Mouse (Mus musculus): ENCODE data around the gene Sfxn5. TPM values are rescaled to one million over a fixed set of nuclear protein-coding genes. Genes with fewer than 3 reads are reported as not detected.

Sfxn5 gene
- polyA plus RNA-seq, 1 experiment: 0.72 TPM

- peaks cover 85% of the 10 kb centered on the region for H3K27me3 ChIP-seq (replicated peaks)
Measured at GRCm38 (mm10) chr6:85336944-85337343, 3.7 kb upstream of the Sfxn5 start.

GRCm38 (mm10) chr6:85335352-85335751 is 2.1 kb upstream of the Sfxn5 start:
- TF ChIP-seq FLI1 (IDR thresholded peaks at IDR 0.05; ENCODE audit: low read length): no peak
- no peak for TF ChIP-seq GATA1 (IDR thresholded peaks at IDR 0.05; ENCODE audit: borderline replicate concordance, low read length)
- Histone ChIP-seq H3K9me3 (no peaks in the 10 kb centered on the region), H3K27me3 (replicated peaks) (peaks cover 84% of the 10 kb centered on the region), H3K36me3 (replicated peaks; ENCODE audit: low read length) (no peaks in the 10 kb centered on the region), H3K4me3 (replicated peaks) (no peak overlapping the region), H3K4me1 (peaks cover 43% of the 10 kb centered on the region)

More at GRCm38 (mm10) chr6:85336944-85337343, 3.7 kb upstream of the Sfxn5 start:
- no peaks in the 10 kb centered on the region for H3K36me3 ChIP-seq (replicated peaks; ENCODE audit: low read length)
- peaks cover 35% of the 10 kb centered on the region for H3K4me1 ChIP-seq
- no peaks in the 10 kb centered on the region for H3K9me3 ChIP-seq
- no peak for TF ChIP-seq GATA1 (IDR thresholded peaks at IDR 0.05; ENCODE audit: borderline replicate concordance, low read length)
- TF ChIP-seq FLI1 (IDR thresholded peaks at IDR 0.05; ENCODE audit: low read length): no peak
- H3K4me3 ChIP-seq (replicated peaks): no peak overlapping the region

- Histone ChIP-seq H3K27me3 (replicated peaks) (peaks cover 84% of the 10 kb centered on the region), H3K4me3 (replicated peaks) (no peak overlapping the region)
Measured at GRCm38 (mm10) chr6:85334851-85335250, 1.6 kb upstream of the Sfxn5 start.

GRCm38 (mm10) chr6:85334251-85334650 is 1.0 kb upstream of the Sfxn5 start:
- TF ChIP-seq GATA1 (IDR thresholded peaks at IDR 0.05; ENCODE audit: borderline replicate concordance, low read length) (no peak), FLI1 (IDR thresholded peaks at IDR 0.05; ENCODE audit: low read length) (no peak)
- H3K4me1 ChIP-seq: peaks cover 37% of the 10 kb centered on the region
- H3K36me3 ChIP-seq (replicated peaks; ENCODE audit: low read length): no peaks in the 10 kb centered on the region
- no peaks in the 10 kb centered on the region for H3K9me3 ChIP-seq
- peaks cover 84% of the 10 kb centered on the region for H3K27me3 ChIP-seq (replicated peaks)
- H3K4me3 ChIP-seq (replicated peaks): no peak overlapping the region

More at GRCm38 (mm10) chr6:85334851-85335250, 1.6 kb upstream of the Sfxn5 start:
- Histone ChIP-seq H3K36me3 (replicated peaks; ENCODE audit: low read length) (no peaks in the 10 kb centered on the region), H3K4me1 (peaks cover 43% of the 10 kb centered on the region), H3K9me3 (no peaks in the 10 kb centered on the region)
- TF ChIP-seq GATA1 (IDR thresholded peaks at IDR 0.05; ENCODE audit: borderline replicate concordance, low read length): no peak
- no peak for TF ChIP-seq FLI1 (IDR thresholded peaks at IDR 0.05; ENCODE audit: low read length)

GRCm38 (mm10) chr6:85333732-85334131 is 510 bp upstream of the Sfxn5 start:
- TF ChIP-seq FLI1 (IDR thresholded peaks at IDR 0.05; ENCODE audit: low read length) (no peak), GATA1 (IDR thresholded peaks at IDR 0.05; ENCODE audit: borderline replicate concordance, low read length) (no peak)
- Histone ChIP-seq H3K9me3 (no peaks in the 10 kb centered on the region), H3K4me3 (replicated peaks) (peak overlapping the region; percentile 95), H3K27me3 (replicated peaks) (peaks cover 85% of the 10 kb centered on the region), H3K36me3 (replicated peaks; ENCODE audit: low read length) (no peaks in the 10 kb centered on the region), H3K4me1 (peaks cover 33% of the 10 kb centered on the region)

GRCm38 (mm10) chr6:85332351-85332999 is 747 bp downstream of the Sfxn5 start:
- Histone ChIP-seq H3K9me3 (no peaks in the 10 kb centered on the region), H3K36me3 (replicated peaks; ENCODE audit: low read length) (no peaks in the 10 kb centered on the region), H3K4me3 (replicated peaks) (peak overlapping the region; percentile 95), H3K4me1 (peaks cover 33% of the 10 kb centered on the region), H3K27me3 (replicated peaks) (peaks cover 78% of the 10 kb centered on the region)
- no peak for TF ChIP-seq GATA1 (IDR thresholded peaks at IDR 0.05; ENCODE audit: borderline replicate concordance, low read length)

- H3K4me1 ChIP-seq: peaks cover 36% of the 10 kb centered on the region
- no peaks in the 10 kb centered on the region for H3K9me3 ChIP-seq
- TF ChIP-seq FLI1 (IDR thresholded peaks at IDR 0.05; ENCODE audit: low read length) (no peak), GATA1 (IDR thresholded peaks at IDR 0.05; ENCODE audit: borderline replicate concordance, low read length) (no peak)
- H3K27me3 ChIP-seq (replicated peaks): peaks cover 73% of the 10 kb centered on the region
- no peak overlapping the region for H3K4me3 ChIP-seq (replicated peaks)
- no peaks in the 10 kb centered on the region for H3K36me3 ChIP-seq (replicated peaks; ENCODE audit: low read length)
Measured at GRCm38 (mm10) chr6:85331736-85332135, 1.5 kb downstream of the Sfxn5 start.

- H3K36me3 ChIP-seq (replicated peaks; ENCODE audit: low read length): no peaks in the 10 kb centered on the region
- H3K4me3 ChIP-seq (replicated peaks): no peak overlapping the region
Measured at GRCm38 (mm10) chr6:85331221-85331735, 1.9 kb downstream of the Sfxn5 start.

GRCm38 (mm10) chr6:85329666-85330185 is 3.5 kb downstream of the Sfxn5 start:
- TF ChIP-seq GATA1 (IDR thresholded peaks at IDR 0.05; ENCODE audit: borderline replicate concordance, low read length) (no peak), FLI1 (IDR thresholded peaks at IDR 0.05; ENCODE audit: low read length) (no peak)

More at GRCm38 (mm10) chr6:85331221-85331735, 1.9 kb downstream of the Sfxn5 start:
- peaks cover 70% of the 10 kb centered on the region for H3K27me3 ChIP-seq (replicated peaks)
- TF ChIP-seq GATA1 (IDR thresholded peaks at IDR 0.05; ENCODE audit: borderline replicate concordance, low read length) (no peak), FLI1 (IDR thresholded peaks at IDR 0.05; ENCODE audit: low read length) (no peak)
- H3K4me1 ChIP-seq: peaks cover 40% of the 10 kb centered on the region
- no peaks in the 10 kb centered on the region for H3K9me3 ChIP-seq

GRCm38 (mm10) chr6:85326564-85326963 is 6.7 kb downstream of the Sfxn5 start:
- Histone ChIP-seq H3K9me3 (no peaks in the 10 kb centered on the region), H3K36me3 (replicated peaks; ENCODE audit: low read length) (no peaks in the 10 kb centered on the region), H3K27me3 (replicated peaks) (peaks cover 37% of the 10 kb centered on the region), H3K4me1 (peaks cover 40% of the 10 kb centered on the region), H3K4me3 (replicated peaks) (peak overlapping the region; percentile 11)
- TF ChIP-seq FLI1 (IDR thresholded peaks at IDR 0.05; ENCODE audit: low read length): no peak
- TF ChIP-seq GATA1 (IDR thresholded peaks at IDR 0.05; ENCODE audit: borderline replicate concordance, low read length): no peak

More at GRCm38 (mm10) chr6:85329666-85330185, 3.5 kb downstream of the Sfxn5 start:
- H3K27me3 ChIP-seq (replicated peaks): peaks cover 54% of the 10 kb centered on the region
- H3K4me1 ChIP-seq: peaks cover 55% of the 10 kb centered on the region
- H3K36me3 ChIP-seq (replicated peaks; ENCODE audit: low read length): no peaks in the 10 kb centered on the region
- no peaks in the 10 kb centered on the region for H3K9me3 ChIP-seq
- no peak overlapping the region for H3K4me3 ChIP-seq (replicated peaks)
